Mouse (Mus musculus) bone marrow macrophage, adult 2 months (primary cell): ENCODE measurements around the gene Zfp385b.

ENCODE experiments used
- CTCF ChIP-seq: IDR thresholded peaks from 2 replicates; pipeline ENCODE4 v1.5.1; 2012; ENCODE audit warnings: low read depth, mild to moderate bottlenecking, low read length, moderate library complexity
- POLR2A ChIP-seq: IDR thresholded peaks from 2 replicates; pipeline ENCODE4 v1.6.1; 2012; ENCODE audit warnings: mild to moderate bottlenecking, low read depth, low read length, borderline replicate concordance

GRCm38 (mm10) chr2:77713886-77714285 lies 105.6 kb downstream of the Zfp385b start:
- TF ChIP-seq POLR2A: no peak
- TF ChIP-seq CTCF: no peak
